Mouse (Mus musculus) heart, postnatal 36 days (tissue): ENCODE measurements at regions not wholly inside any gene's neighbourhood (a gene's known extent, or its start where the extent isn't known, plus 50 kb on each side); places are given as distances from the start of the nearest gene placed in this dataset.

Experiments
- DNase-seq, 2 experiments: peaks; one replicate each; pipeline ENCODE4 v3.0.0; 2021 to 2022
- intact Hi-C: fragments of 180-260 bp; cut with DNase I; formaldehyde crosslinking; loops from one replicate; pipeline ENCODE4 v1.15.1; 2025

- intact Hi-C loops = no loop called here
- DNase-seq = no peak
Measured at GRCm38 (mm10) chr15:93910158-93910557, 314.5 kb upstream of the Prickle1 start.

- intact Hi-C loops = no loop called here
- no peak for DNase-seq
Measured at GRCm38 (mm10) chr15:93903671-93904603, 308.2 kb upstream of the Prickle1 start.

- no peak for DNase-seq
- intact Hi-C loops = no loop called here
Measured at GRCm38 (mm10) chr15:93882826-93883225, 287.1 kb upstream of the Prickle1 start.

GRCm38 (mm10) chr15:93881276-93881675, 285.6 kb upstream of the Prickle1 start:
- intact Hi-C loops = no loop called here

GRCm38 (mm10) chr15:93880302-93880701, 284.6 kb upstream of the Prickle1 start:
- intact Hi-C loops = no loop called here
- no peak for DNase-seq

More at GRCm38 (mm10) chr15:93881276-93881675, 285.6 kb upstream of the Prickle1 start:
- no peak for DNase-seq

- intact Hi-C loops = no loop called here
Measured at GRCm38 (mm10) chr15:93879006-93879405, 283.3 kb upstream of the Prickle1 start.

GRCm38 (mm10) chr15:93876335-93876734, 280.6 kb upstream of the Prickle1 start:
- no peak for DNase-seq
- intact Hi-C loops = no loop called here

More at GRCm38 (mm10) chr15:93879006-93879405, 283.3 kb upstream of the Prickle1 start:
- DNase-seq = no peak

GRCm38 (mm10) chr15:93875685-93876084, 280.0 kb upstream of the Prickle1 start:
- no peak for DNase-seq
- intact Hi-C loops = no loop called here

GRCm38 (mm10) chr15:93874206-93874605, 278.5 kb upstream of the Prickle1 start:
- intact Hi-C loops = no loop called here

GRCm38 (mm10) chr15:93857336-93857901, 261.7 kb upstream of the Prickle1 start:
- intact Hi-C loops = no loop called here

More at GRCm38 (mm10) chr15:93874206-93874605, 278.5 kb upstream of the Prickle1 start:
- DNase-seq = no peak

GRCm38 (mm10) chr15:93853221-93853620, 257.5 kb upstream of the Prickle1 start:
- DNase-seq = no peak
- intact Hi-C loops = no loop called here

More at GRCm38 (mm10) chr15:93857336-93857901, 261.7 kb upstream of the Prickle1 start:
- DNase-seq = no peak

GRCm38 (mm10) chr15:93852126-93852525, 256.4 kb upstream of the Prickle1 start:
- no peak for DNase-seq
- intact Hi-C loops = no loop called here

- intact Hi-C loops = no loop called here
- no peak for DNase-seq
Measured at GRCm38 (mm10) chr15:93850388-93850787, 254.7 kb upstream of the Prickle1 start.

- DNase-seq = no peak
- intact Hi-C loops = no loop called here
Measured at GRCm38 (mm10) chr15:93848830-93849229, 253.1 kb upstream of the Prickle1 start.

GRCm38 (mm10) chr15:93846797-93847196, 251.1 kb upstream of the Prickle1 start:
- intact Hi-C loops = no loop called here

GRCm38 (mm10) chr15:93845801-93846200, 250.1 kb upstream of the Prickle1 start:
- no peak for DNase-seq
- intact Hi-C loops = no loop called here

More at GRCm38 (mm10) chr15:93846797-93847196, 251.1 kb upstream of the Prickle1 start:
- no peak for DNase-seq

- DNase-seq = no peak
- intact Hi-C loops = no loop called here
Measured at GRCm38 (mm10) chr15:93832956-93833355, 237.3 kb upstream of the Prickle1 start.

- intact Hi-C loops = no loop called here
- DNase-seq = peak; percentile 41 to 57
Measured at GRCm38 (mm10) chr15:93832431-93832936, 236.8 kb upstream of the Prickle1 start.

- DNase-seq = no peak
- intact Hi-C loops = no loop called here
Measured at GRCm38 (mm10) chr15:93831148-93831547, 235.5 kb upstream of the Prickle1 start.

- intact Hi-C loops = loop anchor here (10.0 kb wide), 1 partner anchor 230 kb away; the partner anchor contains the start of gene Prickle1
Measured at GRCm38 (mm10) chr15:93824729-93825694, 229.3 kb upstream of the Prickle1 start.

More at GRCm38 (mm10) chr15:93824729-93825694, 229.3 kb upstream of the Prickle1 start:
- DNase-seq = peak; percentile 13 to 34
